Mouse (Mus musculus) hematopoietic stem cell, adult 5-6 weeks (primary cell): Measurements from ENCODE around the gene Ttc23. TPM values are rescaled to one million over a fixed set of nuclear protein-coding genes. Genes with fewer than 3 reads are reported as not detected.
A peak's percentile ranks its signal among the peaks of the same experiment; 100 is the strongest.

ENCODE experiments used
- ATAC-seq, 2 experiments: fragments of 125-278 bp in 1 of 2; replicated peaks in 1 of 2; 2 replicates each; pipeline ENCODE4 v1.8.0; 2016 to 2017; ENCODE audit warnings: inconsistent platforms in 2 of 2, mild to moderate bottlenecking in 2 of 2, moderate number of reproducible peaks in 2 of 2, low read depth in 1 of 2, moderate TSS enrichment in 1 of 2; ENCODE audit not compliant: low FRiP score in 2 of 2, poor library complexity in 2 of 2, severe bottlenecking in 2 of 2, insufficient read depth in 1 of 2, low TSS enrichment in 1 of 2
- total RNA-seq: library from RNA; stranded (forward); fragments of 172-1452, 232-1000 nt; gene quantifications from 2 replicates; pipeline ENCODE4 v1.2.3, GENCODE M21; 2017

Gene Ttc23
- total RNA-seq, 1 experiment from 2014 or later: 1.8 TPM

GRCm38 (mm10) chr7:67639006-67639405 lies 8.2 kb upstream of the Ttc23 start:
- no peak for ATAC-seq

GRCm38 (mm10) chr7:67642955-67643354 lies 4.3 kb upstream of the Ttc23 start:
- no peak for ATAC-seq

GRCm38 (mm10) chr7:67644291-67644690 lies 2.9 kb upstream of the Ttc23 start:
- no peak for ATAC-seq

GRCm38 (mm10) chr7:67644833-67645680 lies 2.2 kb upstream of the Ttc23 start, which contains the start of gene Lrrc28:
Gene Lrrc28 (minus strand): TSS chr7:67645268.
- ATAC-seq: peak; percentile 97

GRCm38 (mm10) chr7:67645681-67646014 lies 1.6 kb upstream of the Ttc23 start:
- peak; percentile 9 to 33 for ATAC-seq

- ATAC-seq: no peak
Observed at GRCm38 (mm10) chr7:67646131-67646530, 1.1 kb upstream of the Ttc23 start.

GRCm38 (mm10) chr7:67648376-67648775 lies 1.2 kb downstream of the Ttc23 start:
- ATAC-seq: no peak

- ATAC-seq: 0 out of 4 replicates have a peak, but pooled peaks have one; percentile 17 to 29
Observed at GRCm38 (mm10) chr7:67652211-67652610, 5.0 kb downstream of the Ttc23 start.

- ATAC-seq: 0 out of 4 replicates have a peak, but pooled peaks of 1 of the 2 experiments have one; percentile 22
Observed at GRCm38 (mm10) chr7:67654668-67655067, 7.5 kb downstream of the Ttc23 start.

- ATAC-seq: no peak
Observed at GRCm38 (mm10) chr7:67655186-67655585, 8.0 kb downstream of the Ttc23 start.

GRCm38 (mm10) chr7:67658110-67658509 lies 10.9 kb downstream of the Ttc23 start:
- ATAC-seq: no peak

- no peak for ATAC-seq
Observed at GRCm38 (mm10) chr7:67662424-67662823, 15.2 kb downstream of the Ttc23 start.

- no peak for ATAC-seq
Observed at GRCm38 (mm10) chr7:67663981-67664694, 16.9 kb downstream of the Ttc23 start.

GRCm38 (mm10) chr7:67670965-67671364 lies 23.8 kb downstream of the Ttc23 start:
- ATAC-seq: no peak

GRCm38 (mm10) chr7:67672650-67673049 lies 25.4 kb downstream of the Ttc23 start:
- ATAC-seq: peak; percentile 84 to 90

- ATAC-seq: no peak
Observed at GRCm38 (mm10) chr7:67673656-67674055, 26.4 kb downstream of the Ttc23 start.

GRCm38 (mm10) chr7:67678878-67679499 lies 31.8 kb downstream of the Ttc23 start:
- no peak for ATAC-seq

- no peak for ATAC-seq
Observed at GRCm38 (mm10) chr7:67681078-67681477, 33.9 kb downstream of the Ttc23 start.
